Mouse (Mus musculus) cerebellum, adult 9-10 months (tissue): Measurements from ENCODE around the gene Il17rd.

Experiments used
- DNase-seq: peaks from one replicate; pipeline ENCODE4 v3.0.0; 2022

Gene Il17rd

DNA sequence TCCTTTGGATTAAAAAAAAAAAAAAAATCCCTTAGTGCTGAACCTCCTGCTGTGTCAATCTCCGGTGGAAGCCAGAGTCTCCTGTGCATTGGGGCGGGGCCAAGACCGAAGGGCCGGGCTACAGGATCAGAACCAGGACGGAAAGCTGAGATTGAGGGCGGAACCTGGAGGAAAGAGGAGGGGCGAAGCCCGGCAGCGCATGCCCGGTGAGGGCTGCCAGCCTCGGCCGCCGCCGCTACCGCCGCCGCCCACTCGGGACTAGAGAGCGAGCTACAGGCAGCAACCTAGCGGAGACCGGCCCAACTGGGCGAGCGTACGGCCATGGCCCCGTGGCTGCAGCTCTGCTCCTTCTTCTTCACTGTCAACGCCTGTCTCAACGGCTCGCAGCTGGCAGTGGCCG lies at the start of gene Il17rd:
Il17rd (plus strand) TSS at position 159 of the 400 bp plus-strand sequence.
- peak; percentile 56 for DNase-seq

DNA sequence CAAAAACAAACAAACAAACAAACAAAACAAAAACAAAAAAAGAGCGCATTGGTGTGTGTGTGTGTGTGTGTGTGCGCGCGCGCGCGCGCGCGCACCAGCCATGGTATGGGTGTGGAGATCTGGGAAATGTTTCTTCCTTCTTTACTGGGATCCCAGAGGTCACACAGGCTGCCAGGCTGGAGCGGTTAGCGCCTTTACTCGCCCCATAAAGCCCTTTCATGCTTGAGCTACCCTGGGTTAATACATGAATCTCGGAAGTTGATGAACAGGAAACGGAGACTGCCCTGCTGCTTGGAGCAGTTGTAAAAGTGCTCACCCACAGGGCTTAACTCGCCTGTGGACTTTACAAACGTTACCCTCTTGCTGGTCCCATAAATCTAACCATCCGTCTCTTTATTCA lies 47.1 kb upstream of the Il17rd start:
- DNase-seq, result no peak

DNA sequence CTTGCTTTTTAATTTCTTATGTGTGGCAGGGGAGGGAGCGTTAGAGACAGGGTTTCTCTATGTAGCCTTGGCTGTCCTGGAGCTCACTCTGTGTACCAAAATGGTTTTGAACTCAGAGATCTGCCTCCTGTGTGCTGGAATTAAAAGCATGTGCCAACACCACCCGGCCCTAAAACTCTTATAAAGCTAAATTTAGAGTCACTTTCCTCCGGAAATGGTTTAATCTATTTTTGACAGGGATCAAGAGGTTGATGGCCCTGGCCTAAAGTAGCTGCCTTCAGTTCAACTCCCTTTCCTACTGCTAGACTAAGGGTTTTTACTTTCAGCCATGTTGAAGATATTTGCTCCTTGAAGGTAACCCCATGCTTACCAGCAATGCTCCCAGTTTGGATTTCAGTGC lies 45.3 kb upstream of the Il17rd start:
- no peak for DNase-seq

DNA sequence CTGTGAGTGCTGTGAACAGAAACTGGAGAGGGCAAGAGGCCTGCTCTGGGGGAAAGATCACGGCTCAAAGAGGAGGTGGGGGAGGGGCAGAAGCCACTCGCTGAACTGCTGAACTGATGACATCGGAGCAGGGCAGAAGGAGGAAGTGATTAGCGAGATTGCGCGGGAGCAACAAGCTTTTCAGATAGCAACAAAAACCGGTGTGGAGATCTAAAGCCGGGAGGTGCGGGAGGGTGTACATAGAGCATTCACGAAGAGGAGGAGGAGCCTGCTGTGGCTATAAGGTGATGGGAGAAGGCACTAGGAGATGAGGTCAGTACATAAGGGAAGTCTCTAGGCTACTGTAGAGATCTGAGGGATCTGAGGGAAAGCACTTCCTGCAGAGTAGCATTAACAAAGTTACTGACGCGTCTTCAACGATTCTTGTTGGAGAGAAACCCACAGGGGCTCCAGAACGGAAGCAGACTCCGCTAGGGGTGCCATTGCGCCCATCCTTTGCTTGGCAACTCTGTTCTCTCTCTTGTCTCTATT lies 44.5 kb upstream of the Il17rd start, which contains the start of gene Hesx1:
Hesx1 (plus strand) TSS at position 206 of the 531 bp plus-strand sequence.
- peak; percentile 4 for DNase-seq

DNA sequence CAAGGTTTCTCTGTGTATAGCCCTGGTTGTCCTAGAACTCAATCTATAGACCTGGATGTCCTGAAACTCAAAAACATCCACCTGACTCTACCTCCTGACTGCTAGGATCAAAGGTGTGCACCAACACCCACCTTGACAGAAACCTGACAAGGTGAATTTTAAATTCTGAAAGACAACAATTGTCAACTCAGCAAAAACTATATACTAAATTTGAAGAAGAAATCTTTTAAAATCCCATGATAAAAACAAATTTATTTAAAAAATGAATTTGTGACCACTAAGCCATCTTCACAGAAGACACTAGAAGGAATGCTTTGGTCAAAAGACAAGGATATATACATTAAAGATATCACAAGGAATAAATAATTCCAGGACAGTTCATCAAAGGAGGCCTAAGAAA lies 42.5 kb upstream of the Il17rd start:
- no peak for DNase-seq

DNA sequence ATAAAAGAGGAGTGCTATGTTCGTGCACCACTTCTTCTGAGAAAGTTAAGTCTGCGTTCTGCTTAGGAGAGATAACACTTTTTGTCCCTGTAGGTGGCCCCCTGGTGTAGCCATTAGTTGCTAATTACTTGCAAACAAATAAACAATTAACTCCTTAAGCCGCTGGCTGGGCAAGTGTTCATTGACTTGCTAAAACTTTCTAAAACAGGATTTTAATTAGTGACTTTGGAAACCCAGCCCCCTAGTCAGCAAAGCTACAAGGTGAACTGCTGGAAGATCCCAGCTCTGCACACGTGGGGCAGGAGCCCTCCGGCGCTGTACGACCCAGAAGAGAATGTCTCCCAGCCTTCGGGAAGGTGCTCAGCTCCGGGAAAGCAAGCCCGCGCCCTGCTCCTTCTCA lies 38.4 kb upstream of the Il17rd start:
- DNase-seq, result no peak

DNA sequence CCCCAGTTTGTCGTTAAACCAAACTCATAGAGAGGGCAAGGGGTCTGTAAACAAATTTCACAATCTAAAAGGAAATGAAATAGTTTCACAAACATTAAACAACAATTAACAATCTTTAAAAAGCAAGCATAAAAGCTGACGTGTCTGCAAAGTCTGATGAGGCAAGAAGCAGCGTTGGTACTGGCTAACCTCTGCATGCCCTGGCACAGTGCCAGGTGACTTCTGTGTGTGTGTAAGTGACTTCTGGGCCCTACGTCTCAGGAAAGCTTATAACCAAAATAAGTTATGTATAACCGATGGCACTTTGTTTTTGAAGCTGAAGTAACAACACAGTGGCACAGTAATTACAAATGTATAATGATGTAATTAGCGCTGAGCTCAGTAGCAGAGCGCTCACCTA lies 33.8 kb upstream of the Il17rd start:
- DNase-seq, result no peak

DNA sequence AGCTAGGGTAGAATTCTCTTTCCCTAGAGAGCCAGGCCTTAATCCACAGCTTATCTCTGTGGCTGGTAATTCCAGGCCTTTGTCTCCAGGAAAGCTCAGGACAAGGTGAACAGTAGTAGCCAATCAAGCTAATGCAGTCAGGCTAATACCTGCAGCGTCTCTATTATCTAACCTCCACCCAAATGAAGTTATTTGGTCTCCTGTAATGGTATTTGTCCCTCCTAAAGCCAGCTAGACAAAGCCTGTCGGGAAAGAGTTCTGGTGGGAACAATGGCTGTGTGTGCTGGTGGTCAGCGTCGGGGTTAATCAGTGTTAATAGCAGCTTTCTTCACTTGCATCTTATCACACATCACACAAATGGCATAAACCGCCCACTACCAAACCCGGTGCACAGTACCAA lies 32.8 kb upstream of the Il17rd start:
- DNase-seq, result no peak

DNA sequence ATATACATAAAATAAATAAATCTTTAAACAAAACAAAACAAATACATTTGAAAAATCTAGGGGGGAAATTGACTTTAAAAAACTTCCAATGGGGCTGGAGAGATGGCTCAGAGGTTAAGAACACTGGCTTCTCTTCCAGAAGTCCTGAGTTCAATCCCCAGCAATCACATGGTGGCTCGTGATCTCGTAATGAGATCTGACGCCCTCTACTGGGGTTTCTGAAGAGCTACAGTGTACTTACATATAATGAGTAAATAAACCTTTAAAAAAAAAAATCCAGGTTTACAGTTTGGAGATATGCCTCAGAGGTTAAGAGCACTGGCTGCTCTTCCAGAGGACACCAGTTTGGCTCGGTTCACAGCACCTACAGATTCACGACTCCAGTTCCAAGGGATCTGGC lies 27.2 kb upstream of the Il17rd start:
- no peak for DNase-seq

DNA sequence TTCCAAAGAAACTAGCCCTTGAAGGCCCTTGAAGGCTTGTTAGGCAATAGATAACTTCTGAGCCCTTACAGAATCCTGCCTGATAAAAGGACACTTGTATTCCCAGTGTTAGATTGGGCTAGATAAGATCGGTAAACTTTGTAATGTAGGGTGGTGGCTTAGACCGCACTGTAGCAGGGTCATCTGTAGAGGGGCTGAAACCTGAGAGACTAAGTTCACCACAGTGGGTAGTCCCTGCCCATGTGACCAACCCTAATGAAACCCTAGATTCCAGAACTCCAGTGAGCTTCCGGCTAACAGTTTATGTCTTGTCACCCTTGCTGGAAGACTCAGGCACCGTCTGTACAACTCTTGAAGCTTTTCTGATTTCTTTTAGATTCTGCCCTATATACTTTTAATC lies 25.1 kb upstream of the Il17rd start:
- DNase-seq, result no peak

DNA sequence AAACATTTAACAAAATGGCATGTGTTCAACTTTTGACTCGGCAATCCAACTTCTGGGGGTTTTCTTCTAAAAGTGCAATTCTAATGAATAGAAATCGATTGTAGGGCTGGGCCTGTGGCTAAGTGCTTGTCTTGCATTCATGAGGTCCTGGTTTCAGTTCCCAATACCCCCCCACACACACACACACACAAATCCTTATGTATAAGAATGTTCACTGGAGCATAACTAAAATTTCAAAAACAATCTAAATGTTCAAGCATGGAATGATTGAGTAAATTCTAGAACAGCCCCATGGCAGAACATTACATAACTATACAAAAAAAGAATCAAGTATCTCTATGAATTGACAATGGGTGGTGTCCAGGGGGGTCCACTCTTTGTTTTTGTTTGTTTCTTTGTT lies 20.8 kb upstream of the Il17rd start:
- no peak for DNase-seq

DNA sequence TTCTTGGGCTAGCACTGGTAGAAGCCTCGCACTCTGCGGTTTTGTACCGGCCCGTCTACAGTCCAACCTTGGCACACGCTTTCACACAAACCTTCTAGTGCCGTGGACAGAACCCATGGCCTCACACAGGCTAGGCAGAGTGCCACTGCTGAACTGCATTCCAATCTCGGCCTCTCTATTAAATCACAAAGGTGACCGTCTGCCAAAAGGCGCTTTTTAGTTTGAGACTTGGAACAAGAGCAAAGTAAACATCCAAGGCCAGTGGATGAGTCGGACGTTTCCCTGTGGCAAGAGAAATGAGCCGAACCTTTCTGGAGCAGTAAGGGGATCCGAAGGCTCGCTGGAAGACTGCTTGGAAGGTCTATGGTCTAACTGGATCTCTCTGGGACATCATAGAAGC lies 18.9 kb upstream of the Il17rd start:
- no peak for DNase-seq

DNA sequence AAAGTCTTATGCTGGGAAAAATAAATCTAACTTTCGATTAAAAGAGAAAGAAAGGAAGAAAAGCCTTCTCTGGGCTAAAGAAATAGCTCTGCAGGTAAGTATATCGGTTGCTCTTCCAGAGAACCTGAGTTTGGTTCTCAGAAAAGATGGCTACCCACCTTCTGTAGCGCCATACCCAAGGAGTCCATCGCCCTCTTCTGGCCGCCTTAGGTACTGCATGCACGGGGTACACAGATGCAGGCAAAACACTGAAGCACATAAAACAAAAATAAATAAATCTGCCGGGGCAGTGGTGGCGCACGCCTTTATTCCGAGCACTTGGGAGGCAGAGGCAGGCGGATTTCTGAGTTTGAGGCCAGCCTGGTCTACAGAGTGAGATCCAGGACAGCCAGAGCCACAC lies 15.9 kb upstream of the Il17rd start:
- no peak for DNase-seq

DNA sequence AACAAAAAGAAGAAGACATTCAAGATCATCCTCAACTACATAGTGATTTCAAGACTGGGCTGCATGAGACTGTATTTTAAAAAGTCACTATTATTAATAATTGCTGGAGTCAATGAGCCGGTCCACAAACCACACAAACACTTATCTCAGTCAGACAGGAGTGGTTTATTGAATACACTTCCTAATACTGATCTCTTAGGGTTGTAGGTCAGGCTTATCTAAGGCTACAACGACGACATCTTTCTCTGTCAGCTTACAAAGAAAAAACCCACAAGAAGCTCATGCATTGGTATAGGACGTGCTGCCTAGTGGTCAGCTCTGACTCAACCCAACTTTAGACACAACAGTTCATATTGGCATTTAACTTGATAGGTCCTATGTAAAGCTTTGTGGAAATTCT lies 14.1 kb upstream of the Il17rd start:
- no peak for DNase-seq

DNA sequence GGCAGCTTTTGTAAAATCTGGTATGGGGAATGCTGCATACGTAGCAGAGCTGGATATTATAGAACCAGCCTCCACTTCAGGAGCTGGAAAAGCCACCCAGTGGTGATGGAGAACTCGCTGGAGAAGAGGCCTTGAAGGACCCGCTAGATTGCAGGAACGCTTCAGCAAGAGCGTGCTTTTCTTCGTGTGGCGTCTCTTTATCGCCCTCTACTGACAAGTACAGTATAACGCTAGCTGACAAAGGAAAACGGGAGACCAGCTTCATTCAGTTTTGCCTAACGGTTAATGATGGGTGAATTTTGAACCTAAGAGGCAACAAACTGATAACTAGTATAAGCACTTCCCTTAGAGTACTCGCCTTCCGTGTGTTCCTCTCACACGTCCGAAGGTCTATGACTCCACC lies 9.0 kb upstream of the Il17rd start:
- peak; percentile 71 for DNase-seq

DNA sequence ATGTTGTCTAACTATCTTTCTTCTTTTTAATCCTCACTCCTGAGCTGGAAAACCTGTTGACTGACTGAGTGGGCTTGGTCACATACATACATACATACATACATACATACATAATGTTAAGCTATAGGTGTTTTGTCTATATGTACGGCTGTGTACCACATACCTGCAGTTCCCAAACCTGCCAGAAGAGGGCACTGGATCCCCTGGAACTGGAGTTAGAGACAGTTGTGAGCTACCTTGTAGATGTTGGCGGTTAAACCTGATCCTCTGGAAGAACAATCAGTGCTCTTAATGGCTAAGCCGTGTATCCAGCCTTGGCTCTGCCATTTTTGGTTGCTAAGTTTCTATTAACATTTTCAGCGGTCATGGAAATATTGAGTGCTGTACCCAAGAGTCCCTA lies 7.6 kb upstream of the Il17rd start:
- peak; percentile 17 for DNase-seq

DNA sequence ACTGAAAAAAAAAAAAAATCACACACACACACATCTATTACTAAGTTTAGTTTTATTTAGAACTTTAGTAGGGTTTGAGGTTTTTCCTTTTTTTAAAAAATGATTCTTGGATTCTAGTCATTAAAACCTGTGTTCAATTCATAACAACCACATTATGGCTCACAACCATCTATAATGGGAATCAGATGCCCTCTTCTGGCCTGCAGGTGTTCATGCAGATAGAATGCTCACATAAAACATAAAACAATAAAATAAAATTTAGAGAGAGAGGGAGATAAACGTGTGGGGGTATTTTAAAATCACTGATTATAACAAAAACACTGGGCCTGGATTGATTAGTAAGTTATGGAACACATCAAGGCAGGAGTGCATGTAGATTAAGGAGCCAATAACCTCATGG lies 1.2 kb upstream of the Il17rd start:
- DNase-seq, result no peak

DNA sequence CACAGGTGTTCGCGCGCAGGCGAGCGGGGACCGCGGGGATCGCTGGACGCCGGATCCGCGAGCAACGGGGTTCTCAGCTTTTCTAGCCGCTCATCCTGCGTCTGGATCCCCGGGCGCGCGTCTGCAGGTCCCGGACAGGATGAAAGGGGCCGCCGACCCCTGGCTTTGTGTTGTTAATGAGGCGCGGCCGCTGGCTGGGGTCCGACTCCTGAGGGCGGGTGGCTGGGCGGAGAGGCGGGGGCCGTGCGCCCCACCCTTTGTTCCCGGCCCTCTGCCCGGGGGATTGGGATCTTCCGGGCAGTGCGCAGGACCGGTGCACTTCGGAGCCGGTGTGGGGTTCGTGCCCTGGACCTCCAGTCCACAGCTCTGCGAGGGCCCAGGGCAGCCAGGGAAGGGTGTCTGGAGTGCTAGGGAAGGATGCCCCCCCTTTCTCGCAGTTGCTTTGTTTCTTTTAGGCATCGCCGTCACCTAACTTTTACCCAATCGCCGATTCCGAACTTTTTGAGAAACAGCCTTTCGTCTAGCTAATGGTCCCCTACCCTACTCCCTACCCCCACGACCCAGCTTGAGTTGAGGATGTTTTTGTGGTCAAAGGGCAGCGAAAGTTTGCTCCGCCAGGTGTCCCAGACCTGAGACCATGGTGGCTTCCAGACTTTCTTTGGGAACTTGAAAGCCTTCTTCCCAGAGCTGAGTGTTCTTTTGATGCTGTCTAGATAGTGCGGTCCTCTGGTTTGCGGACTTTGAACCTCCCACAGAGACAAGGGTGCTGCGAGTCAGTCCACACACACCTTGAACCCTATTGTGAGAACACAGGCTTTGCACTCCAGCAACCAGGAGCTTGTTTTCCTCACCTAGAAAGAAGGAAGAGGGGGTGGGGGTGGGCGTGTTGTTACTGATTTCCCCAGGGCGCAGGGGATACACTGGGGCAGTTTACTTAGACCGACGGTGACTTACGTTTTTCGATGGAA lies 824 bp downstream of the Il17rd start:
- DNase-seq, result no peak

DNA sequence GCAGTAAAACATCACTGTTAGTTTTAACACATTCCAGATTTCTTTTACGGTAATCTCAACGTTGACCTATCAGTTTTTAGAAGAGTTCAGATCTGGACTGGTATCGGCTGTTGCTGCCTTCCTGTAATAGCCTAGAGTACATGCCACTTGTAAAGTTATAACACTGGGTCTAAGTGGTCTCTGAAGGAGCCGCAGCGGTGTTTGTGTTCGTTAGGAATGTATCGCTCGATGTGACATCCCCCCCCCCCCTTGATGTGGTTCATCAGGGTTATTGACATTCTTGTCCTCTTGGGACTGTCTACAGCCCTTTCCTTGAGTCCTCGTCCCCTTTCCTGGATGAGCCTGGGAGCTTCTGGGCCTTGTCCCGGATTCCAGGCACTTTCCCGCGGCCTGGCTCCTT lies 1.7 kb downstream of the Il17rd start:
- no peak for DNase-seq

DNA sequence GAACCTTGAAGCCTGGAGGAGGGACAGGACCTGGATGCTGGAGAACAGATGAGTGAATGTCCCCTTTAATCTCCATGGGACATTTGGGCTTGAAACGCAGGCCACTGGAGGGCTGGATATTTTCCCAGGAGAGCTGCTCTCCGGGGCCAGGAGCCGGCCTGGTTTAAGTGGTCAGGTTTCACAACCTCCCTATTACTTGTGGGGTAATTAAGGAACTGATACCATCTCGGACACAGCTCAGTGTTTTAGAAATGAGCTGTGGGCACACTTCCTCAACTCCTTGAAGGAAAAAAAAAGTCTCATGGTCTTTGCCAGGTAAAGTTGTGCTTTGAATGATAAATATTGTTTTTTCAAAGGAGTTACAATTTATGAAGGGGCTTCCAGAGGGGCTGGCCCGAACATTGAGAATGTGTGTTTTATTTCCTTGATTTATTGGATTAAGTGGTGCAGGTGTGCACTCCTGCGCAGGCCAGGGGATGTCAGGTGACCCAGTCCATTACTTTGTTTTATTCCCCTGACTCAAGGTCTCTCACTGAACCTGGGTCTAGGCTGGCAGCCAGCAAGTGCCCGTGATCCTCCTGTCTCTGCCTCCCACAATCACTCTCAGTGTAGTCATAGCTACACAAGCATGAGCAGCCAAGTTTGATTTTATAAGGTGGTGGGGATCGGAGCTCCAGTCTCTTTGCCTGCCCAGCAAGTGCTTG lies 3.7 kb downstream of the Il17rd start:
- DNase-seq, result no peak

DNA sequence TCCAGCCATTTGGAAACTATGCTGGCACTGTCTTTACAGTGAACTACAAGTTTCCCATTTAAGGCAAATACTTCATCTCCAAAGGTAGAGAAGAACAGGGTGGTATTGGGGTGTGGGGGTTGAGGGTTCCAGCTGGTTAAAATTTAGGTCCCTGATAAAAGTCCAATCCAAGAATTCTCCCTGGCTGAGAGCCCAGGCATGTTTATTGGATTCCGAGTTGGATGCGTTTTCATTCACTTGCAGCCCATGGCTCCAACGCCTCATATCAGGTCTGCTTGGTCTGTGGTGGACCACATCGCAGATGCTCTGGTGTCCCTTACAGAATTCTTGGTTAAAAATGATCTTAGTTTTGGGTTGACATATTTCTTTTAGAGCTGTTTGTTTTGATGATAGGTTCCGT lies 4.7 kb downstream of the Il17rd start:
- DNase-seq, result no peak

DNA sequence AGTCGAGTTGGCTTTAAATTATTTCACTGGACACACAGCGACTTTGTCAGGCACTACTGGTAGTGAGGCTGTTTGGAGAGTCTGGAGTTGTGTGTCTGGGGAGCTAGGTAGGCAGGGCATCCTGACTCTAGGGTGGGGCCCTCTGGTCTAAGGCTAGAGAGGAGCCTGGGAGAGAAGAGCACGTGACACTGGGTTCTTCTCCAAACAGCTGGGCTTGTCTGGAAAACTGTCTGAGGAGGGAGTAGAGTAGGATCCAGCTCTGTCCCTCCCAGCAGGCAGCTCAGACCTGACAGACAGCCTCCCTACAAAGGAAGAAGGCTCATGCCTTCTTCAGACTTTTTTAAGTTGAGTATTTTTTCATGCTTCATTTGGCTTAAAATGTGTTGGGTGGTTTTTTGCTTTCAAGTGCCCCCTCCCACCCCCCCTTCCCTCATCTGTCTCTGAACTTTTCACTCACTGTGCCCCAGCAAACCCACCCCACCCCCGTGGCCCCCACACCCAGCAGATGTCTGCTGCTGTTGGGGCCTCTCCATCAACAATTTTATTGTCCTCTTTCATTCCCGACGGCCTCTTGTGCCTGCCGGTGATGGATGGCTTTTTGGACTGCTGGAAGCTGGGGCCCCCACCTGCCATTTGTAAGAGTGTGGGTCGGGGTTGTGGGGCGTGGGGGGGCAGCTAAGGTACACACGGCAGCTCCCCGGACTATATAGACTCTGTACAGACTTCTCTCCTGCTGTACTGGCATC lies 5.7 kb downstream of the Il17rd start:
- DNase-seq, result no peak

DNA sequence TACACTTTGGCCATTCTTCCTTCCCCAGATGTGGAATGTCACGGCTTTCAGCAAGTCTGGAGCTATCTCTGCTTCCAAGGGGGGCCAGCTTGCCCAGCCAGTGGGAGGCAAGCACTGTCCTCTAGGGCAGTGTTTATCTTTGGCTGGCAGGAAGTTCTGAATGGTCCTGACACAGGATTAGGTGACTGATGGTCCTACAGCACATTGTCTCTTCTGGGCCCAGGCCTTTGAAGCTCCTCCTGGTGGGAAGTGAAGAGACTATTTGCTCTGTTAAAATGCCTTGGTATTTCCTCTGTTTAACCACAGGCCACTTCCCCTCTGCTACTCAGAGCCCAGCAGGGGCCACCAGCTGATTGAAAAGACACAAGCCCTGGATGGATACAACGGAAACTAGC lies 6.2 kb downstream of the Il17rd start:
- DNase-seq, result no peak
